Mouse (Mus musculus): ENCODE results near the gene Sidt1. TPM values are rescaled to one million over a fixed set of nuclear protein-coding genes. Genes with fewer than 3 reads are reported as not detected.
A peak's percentile ranks its signal among the peaks of the same experiment; 100 is the strongest.

Gene Sidt1
- polyA plus RNA-seq, 1 experiment from 2014 or later = 9.8 TPM

DNA sequence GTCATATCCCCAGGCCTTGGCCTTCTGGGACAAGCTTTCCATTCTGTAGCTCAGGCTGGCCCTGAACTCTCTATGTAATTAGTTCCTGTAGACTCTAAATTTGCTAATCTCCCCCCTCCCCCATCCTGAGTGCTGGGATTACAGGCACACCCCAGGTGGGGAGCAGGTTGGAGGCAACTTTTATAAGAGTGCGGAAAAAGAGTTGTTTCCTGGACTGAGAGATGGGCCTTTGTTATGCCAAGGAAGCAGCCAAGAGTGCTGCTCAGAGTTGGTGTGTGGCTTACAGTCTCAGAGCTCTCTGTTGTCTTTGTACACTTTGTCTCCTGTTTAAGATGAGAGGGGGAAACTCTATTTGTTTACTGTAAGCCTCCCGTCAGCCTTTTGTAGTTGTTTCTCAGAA is 52.2 kb downstream of the Sidt1 start:
- Histone ChIP-seq H3K4me2 (replicated peaks; ENCODE audit: low read depth) (no peak overlapping the region), H3K27me3 (ENCODE audit: control insufficient read depth, insufficient read depth, low read length) (no peaks in the 10 kb centered on the region), H3K4me3 (ENCODE audit: low read depth, low read length) (no peak overlapping the region), H3K9me3 (ENCODE audit: control insufficient read depth, low read length) (no peaks in the 10 kb centered on the region), H3K36me3 (ENCODE audit: control insufficient read depth, insufficient read depth, low read length) (no peaks in the 10 kb centered on the region), H3K27ac (replicated peaks) (no peak overlapping the region), H3K4me1 (replicated peaks; ENCODE audit: control insufficient read depth, insufficient read depth) (no peaks in the 10 kb centered on the region), H3K9ac (ENCODE audit: low read length) (no peak overlapping the region)
- 69% methylated on average over 2 of the region's 2 CpGs for WGBS
- ATAC-seq (ENCODE audit: low FRiP score, low TSS enrichment) = no peak
- DNase-seq (ENCODE audit: low spot score) = no peak
- TF ChIP-seq CTCF (IDR thresholded peaks at IDR 0.05; ENCODE audit: low read depth) (no peak), EP300 (optimal IDR thresholded peaks at IDR 0.05) (no peak)

DNA sequence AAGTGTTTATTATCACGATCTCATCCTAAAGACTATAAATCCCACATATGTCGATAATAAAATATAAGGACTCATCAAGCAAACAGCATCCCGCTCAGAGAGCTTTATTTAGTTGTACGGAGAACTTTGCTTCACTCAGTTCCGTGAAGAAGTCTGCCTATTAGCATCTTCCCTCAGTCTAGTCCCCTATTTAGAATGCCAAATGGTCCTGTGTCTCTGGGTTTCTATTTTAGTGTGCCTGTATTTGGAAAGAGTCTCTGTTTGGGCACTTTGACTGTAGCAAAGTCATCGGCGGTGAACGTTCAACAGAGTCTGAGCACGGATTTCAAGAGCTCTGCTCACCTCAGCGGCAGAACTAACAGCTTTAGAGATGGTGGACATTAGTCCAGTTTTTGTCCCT is 55.8 kb downstream of the Sidt1 start:
- Histone ChIP-seq H3K4me2 (replicated peaks; ENCODE audit: low read depth) (no peak overlapping the region), H3K4me3 (ENCODE audit: low read depth, low read length) (no peak overlapping the region), H3K9me3 (ENCODE audit: control insufficient read depth, low read length) (no peaks in the 10 kb centered on the region), H3K36me3 (ENCODE audit: control insufficient read depth, insufficient read depth, low read length) (no peaks in the 10 kb centered on the region), H3K27me3 (ENCODE audit: control insufficient read depth, insufficient read depth, low read length) (no peaks in the 10 kb centered on the region), H3K27ac (replicated peaks) (no peak overlapping the region), H3K4me1 (replicated peaks; ENCODE audit: control insufficient read depth, insufficient read depth) (no peaks in the 10 kb centered on the region), H3K9ac (ENCODE audit: low read length) (no peak overlapping the region)
- WGBS = 92% methylated on average over 10 of the region's 10 CpGs
- ATAC-seq (ENCODE audit: low FRiP score, low TSS enrichment) (no peak), DNase-seq (ENCODE audit: low spot score) (no peak)
- TF ChIP-seq EP300 (optimal IDR thresholded peaks at IDR 0.05) = no peak
- no peak for TF ChIP-seq CTCF (IDR thresholded peaks at IDR 0.05; ENCODE audit: low read depth)

DNA sequence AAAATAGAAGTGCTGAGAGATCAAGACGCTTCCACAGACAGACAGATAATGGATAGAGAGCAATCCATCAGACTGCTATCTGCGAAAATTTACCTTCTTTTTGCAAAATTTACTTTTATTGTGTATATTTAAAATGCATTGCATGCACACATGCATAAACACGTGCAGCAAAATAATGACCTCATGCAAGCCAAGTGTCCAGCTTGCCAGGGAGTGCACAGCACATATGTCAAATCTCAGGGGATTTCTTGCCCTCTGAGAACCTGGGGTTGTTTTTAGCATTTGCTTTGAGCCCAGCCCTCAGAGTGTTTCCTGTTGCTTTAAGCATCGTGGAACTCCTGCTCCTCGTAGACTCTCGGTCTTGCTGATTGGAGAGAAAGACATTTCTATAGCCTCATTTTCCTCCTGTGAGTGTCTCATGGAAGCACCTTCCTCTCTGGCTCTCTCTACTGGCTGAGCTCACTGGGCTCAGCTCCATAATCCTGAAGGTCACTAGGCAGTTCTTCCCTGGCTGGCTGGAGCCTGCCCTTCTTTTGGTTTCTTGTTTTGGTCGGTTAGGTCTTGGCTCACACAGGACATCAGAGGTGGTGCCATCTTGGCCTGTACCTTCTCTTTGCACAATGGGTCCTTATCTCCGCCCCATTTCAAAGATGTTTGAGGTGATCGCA is 61.5 kb downstream of the Sidt1 start:
- DNase-seq (ENCODE audit: low spot score) = no peak
- 66% methylated on average over 9 of the region's 9 CpGs for WGBS
- Histone ChIP-seq H3K36me3 (ENCODE audit: control insufficient read depth, insufficient read depth, low read length) (no peaks in the 10 kb centered on the region), H3K4me3 (ENCODE audit: low read depth, low read length) (no peak overlapping the region), H3K27me3 (ENCODE audit: control insufficient read depth, insufficient read depth, low read length) (no peaks in the 10 kb centered on the region), H3K4me1 (replicated peaks; ENCODE audit: control insufficient read depth, insufficient read depth) (no peaks in the 10 kb centered on the region), H3K4me2 (replicated peaks; ENCODE audit: low read depth) (no peak overlapping the region), H3K9me3 (ENCODE audit: control insufficient read depth, low read length) (no peaks in the 10 kb centered on the region), H3K9ac (ENCODE audit: low read length) (no peak overlapping the region), H3K27ac (replicated peaks) (no peak overlapping the region)
- TF ChIP-seq EP300 (optimal IDR thresholded peaks at IDR 0.05) = no peak
- 0 out of 2 replicates have a peak, but pooled peaks have one; percentile 5 for TF ChIP-seq CTCF (IDR thresholded peaks at IDR 0.05; ENCODE audit: low read depth)
- no peak for ATAC-seq (ENCODE audit: low FRiP score, low TSS enrichment)

GRCm38 (mm10) chr16:44270606-44271005 is 62.4 kb downstream of the Sidt1 start:
- Histone ChIP-seq H3K9me3 (ENCODE audit: control insufficient read depth, low read length) (no peaks in the 10 kb centered on the region), H3K4me3 (ENCODE audit: low read depth, low read length) (no peak overlapping the region), H3K9ac (ENCODE audit: low read length) (no peak overlapping the region), H3K27ac (replicated peaks) (no peak overlapping the region), H3K4me2 (replicated peaks; ENCODE audit: low read depth) (no peak overlapping the region), H3K27me3 (ENCODE audit: control insufficient read depth, insufficient read depth, low read length) (no peaks in the 10 kb centered on the region), H3K4me1 (replicated peaks; ENCODE audit: control insufficient read depth, insufficient read depth) (no peaks in the 10 kb centered on the region), H3K36me3 (ENCODE audit: control insufficient read depth, insufficient read depth, low read length) (no peaks in the 10 kb centered on the region)
- ATAC-seq (ENCODE audit: low FRiP score, low TSS enrichment) (peak; percentile 56; the same call in 1 of the 2 replicates), DNase-seq (ENCODE audit: low spot score) (no peak)
- 33% methylated on average over 5 of the region's 5 CpGs for WGBS
- TF ChIP-seq EP300 (optimal IDR thresholded peaks at IDR 0.05) (no peak), CTCF (IDR thresholded peaks at IDR 0.05; ENCODE audit: low read depth) (no peak)

GRCm38 (mm10) chr16:44269578-44269977 is 63.4 kb downstream of the Sidt1 start:
- TF ChIP-seq CTCF (IDR thresholded peaks at IDR 0.05; ENCODE audit: low read depth) = no peak
- TF ChIP-seq EP300 (optimal IDR thresholded peaks at IDR 0.05) = no peak
- H3K36me3 ChIP-seq (ENCODE audit: control insufficient read depth, insufficient read depth, low read length) = no peaks in the 10 kb centered on the region
- H3K4me2 ChIP-seq (replicated peaks; ENCODE audit: low read depth) = no peak overlapping the region
- no peak overlapping the region for H3K4me3 ChIP-seq (ENCODE audit: low read depth, low read length)
- no peak for DNase-seq (ENCODE audit: low spot score)
- no peaks in the 10 kb centered on the region for H3K27me3 ChIP-seq (ENCODE audit: control insufficient read depth, insufficient read depth, low read length)
- H3K27ac ChIP-seq (replicated peaks) = 0 out of 2 replicates have a peak overlapping the region, but pooled peaks have one; percentile 14
- WGBS = 74% methylated on average over 6 of the region's 6 CpGs
- no peaks in the 10 kb centered on the region for H3K9me3 ChIP-seq (ENCODE audit: control insufficient read depth, low read length)
- no peaks in the 10 kb centered on the region for H3K4me1 ChIP-seq (replicated peaks; ENCODE audit: control insufficient read depth, insufficient read depth)
- ATAC-seq (ENCODE audit: low FRiP score, low TSS enrichment) = no peak
- H3K9ac ChIP-seq (ENCODE audit: low read length) = no peak overlapping the region

GRCm38 (mm10) chr16:44268541-44269215 is 64.3 kb downstream of the Sidt1 start:
- no peaks in the 10 kb centered on the region for H3K9me3 ChIP-seq (ENCODE audit: control insufficient read depth, low read length)
- no peak overlapping the region for H3K4me2 ChIP-seq (replicated peaks; ENCODE audit: low read depth)
- no peak overlapping the region for H3K27ac ChIP-seq (replicated peaks)
- H3K27me3 ChIP-seq (ENCODE audit: control insufficient read depth, insufficient read depth, low read length) = no peaks in the 10 kb centered on the region
- H3K4me1 ChIP-seq (replicated peaks; ENCODE audit: control insufficient read depth, insufficient read depth) = no peaks in the 10 kb centered on the region
- 86% methylated on average over 7 of the region's 7 CpGs for WGBS
- DNase-seq (ENCODE audit: low spot score) (no peak), ATAC-seq (ENCODE audit: low FRiP score, low TSS enrichment) (no peak)
- H3K36me3 ChIP-seq (ENCODE audit: control insufficient read depth, insufficient read depth, low read length) = no peaks in the 10 kb centered on the region
- TF ChIP-seq CTCF (IDR thresholded peaks at IDR 0.05; ENCODE audit: low read depth) (no peak), EP300 (optimal IDR thresholded peaks at IDR 0.05) (no peak)
- no peak overlapping the region for H3K9ac ChIP-seq (ENCODE audit: low read length)
- no peak overlapping the region for H3K4me3 ChIP-seq (ENCODE audit: low read depth, low read length)
